Mouse (Mus musculus) lung, embryonic 14.5 days (tissue): ENCODE data around the gene Cfap46. TPM values are rescaled to one million over a fixed set of nuclear protein-coding genes. Genes with fewer than 3 reads are reported as not detected.

ENCODE experiments used
- ATAC-seq: fragments of 200-750 bp; cut with Nextera tagmentation; 2 replicates; pipeline ENCODE4 v1.8.0; 2017; ENCODE audit warnings: mild to moderate bottlenecking, moderate TSS enrichment, moderate library complexity; ENCODE audit not compliant: insufficient read depth
- DNase-seq: peaks from one replicate; pipeline ENCODE4 v3.0.0-alpha.2; 2015
- H3K27ac ChIP-seq: fragments of 300-500 bp; sonication (generic); 2 replicates; pipeline ENCODE4 v1.5.1; 2014; ENCODE audit warnings: low read depth, mild to moderate bottlenecking, moderate library complexity
- H3K27me3 ChIP-seq: fragments of 300-500 bp; sonication (generic); 2 replicates; pipeline ENCODE4 v1.6.1; 2014; ENCODE audit warnings: low read length, control low read depth; ENCODE audit not compliant: insufficient read depth
- H3K36me3 ChIP-seq: fragments of 300-500 bp; sonication (generic); 2 replicates; pipeline ENCODE4 v1.6.1; 2014; ENCODE audit warnings: control low read depth; ENCODE audit not compliant: insufficient read depth
- H3K4me1 ChIP-seq: fragments of 300-500 bp; sonication (generic); 2 replicates; pipeline ENCODE4 v1.6.1; 2014; ENCODE audit warnings: antibody characterized with exemption, control low read depth; ENCODE audit not compliant: insufficient read depth
- H3K4me2 ChIP-seq: fragments of 300-500 bp; sonication (generic); 2 replicates; pipeline ENCODE4 v1.6.1; 2014; ENCODE audit warnings: mild to moderate bottlenecking
- H3K4me3 ChIP-seq: fragments of 300-500 bp; sonication (generic); 2 replicates; pipeline ENCODE4 v1.5.1; 2014; ENCODE audit warnings: low read depth, low read length
- H3K9ac ChIP-seq: fragments of 300-500 bp; sonication (generic); 2 replicates; pipeline ENCODE4 v1.6.1; 2014
- H3K9me3 ChIP-seq: fragments of 300-500 bp; sonication (generic); 2 replicates; pipeline ENCODE4 v1.6.1; 2016; ENCODE audit warnings: low read depth, low read length, control low read depth
- CTCF ChIP-seq: IDR thresholded peaks from 2 replicates; pipeline ENCODE4 v1.5.1; 2016; ENCODE audit warnings: antibody characterized with exemption, low read depth
- WGBS: fragments of 180-500 bp; shearing (Covaris S2); extraction: QIAGEN DNeasy Blood & Tissue Kit; methylation state at CpG from one replicate; pipeline ENCODE4 v1.1.7; 2014; 5-methylcytosine and 5-hydroxymethylcytosine counted together
- polyA plus RNA-seq: library from polyadenylated mRNA; unstranded; fragments of >200 nt; fragmentation: Nextera tagmentation; extraction: Ambion mirVana; gene quantifications from 2 replicates; pipeline ENCODE4 v1.2.1, GENCODE M21; 2014

The Cfap46 gene
- polyA plus RNA-seq, 1 experiment from 2014 or later, result 0.13 TPM

DNA sequence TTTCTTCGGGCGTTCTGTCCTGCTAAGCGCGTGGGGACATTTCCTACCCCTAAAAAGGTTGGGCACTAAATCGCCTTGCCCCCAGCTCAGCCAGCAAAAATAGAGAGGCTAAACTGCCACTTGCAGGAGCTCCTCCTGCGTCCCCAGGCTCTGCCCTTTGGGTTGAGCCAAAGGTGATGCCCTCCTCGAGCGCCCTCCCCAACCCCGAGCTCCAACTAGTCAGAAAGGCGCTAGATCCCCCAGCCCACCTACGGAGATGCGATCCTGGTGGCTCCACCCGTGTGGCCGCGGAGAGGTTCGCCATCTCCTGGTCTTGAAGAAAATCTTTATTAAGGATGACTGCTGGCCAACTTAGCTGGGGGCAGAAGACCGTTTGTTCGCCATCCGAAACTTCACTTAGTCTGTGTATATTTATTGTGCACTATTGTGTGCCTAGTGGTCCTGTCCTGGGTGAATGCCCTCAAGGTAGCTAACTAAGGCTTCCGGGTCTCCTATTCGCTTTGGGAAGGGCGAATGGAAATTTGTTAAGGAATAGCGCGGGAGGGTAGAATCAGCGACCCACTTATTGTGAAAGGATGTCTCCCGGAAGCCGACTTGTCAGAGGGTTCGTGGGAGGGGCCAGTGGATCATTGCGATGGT is 98.3 kb downstream of the Cfap46 start:
- 3% methylated on average over 29 of the region's 29 CpGs for WGBS

GRCm38 (mm10) chr7:139584221-139585175 is 99.1 kb downstream of the Cfap46 start:
- Histone ChIP-seq H3K9ac (no peak overlapping the region), H3K4me3 (peak overlapping the region; percentile 8; the same call in 1 of the 2 replicates), H3K4me2 (no peak overlapping the region), H3K27me3 (peaks cover 96% of the 10 kb centered on the region), H3K9me3 (no peaks in the 10 kb centered on the region), H3K4me1 (peaks cover 6% of the 10 kb centered on the region; the same call in 1 of the 2 replicates), H3K27ac (no peak overlapping the region), H3K36me3 (no peaks in the 10 kb centered on the region; the same call in 1 of the 2 replicates)
- peak; percentile 14 for DNase-seq
- no peak for TF ChIP-seq CTCF
- no peak for ATAC-seq
- 2% methylated on average over 53 of the region's 53 CpGs for WGBS

More for the DNA sequence above, 98.3 kb downstream of the Cfap46 start:
- H3K27me3 ChIP-seq, result peaks cover 87% of the 10 kb centered on the region
- no peaks in the 10 kb centered on the region for H3K9me3 ChIP-seq
- no peak overlapping the region for H3K4me2 ChIP-seq
- no peaks in the 10 kb centered on the region for H3K36me3 ChIP-seq
- no peak overlapping the region for H3K27ac ChIP-seq
- DNase-seq (peak; percentile 6), ATAC-seq (no peak)
- H3K4me3 ChIP-seq, result no peak overlapping the region
- H3K9ac ChIP-seq, result no peak overlapping the region
- peaks cover 6% of the 10 kb centered on the region; the same call in 1 of the 2 replicates for H3K4me1 ChIP-seq
- TF ChIP-seq CTCF, result no peak

DNA sequence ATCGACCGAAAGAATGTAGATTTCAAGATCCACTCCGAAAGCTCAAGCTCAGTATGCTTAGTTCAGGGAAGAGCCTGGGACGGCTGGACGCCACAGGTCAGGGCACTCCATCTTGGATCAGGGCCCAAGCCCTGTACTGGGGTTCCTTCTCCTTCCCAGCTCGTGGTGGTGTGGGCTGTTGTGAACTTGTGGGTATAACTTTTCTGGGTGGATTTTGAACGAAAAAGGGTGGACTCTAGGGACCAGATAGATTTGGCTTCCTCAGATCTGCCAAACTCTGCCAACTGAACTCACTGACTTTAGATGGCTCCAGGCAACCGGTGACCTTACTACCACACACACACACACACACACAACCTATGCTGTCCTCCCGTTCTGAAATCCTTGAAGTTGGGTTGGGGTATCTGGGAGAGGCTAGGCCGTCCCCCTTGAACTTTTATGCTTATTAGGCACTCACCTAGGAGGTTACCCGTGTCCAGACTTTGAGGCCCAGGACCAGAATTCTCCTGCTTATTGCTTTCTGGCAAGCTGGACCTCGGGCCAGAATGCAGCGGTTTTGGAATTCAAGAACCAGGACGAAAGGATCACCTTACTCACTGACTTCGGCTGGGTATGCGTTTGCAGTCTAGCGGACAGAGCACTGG is 100.4 kb downstream of the Cfap46 start:
- no peak overlapping the region for H3K9ac ChIP-seq
- H3K9me3 ChIP-seq, result no peaks in the 10 kb centered on the region
- no peak overlapping the region for H3K4me3 ChIP-seq
- H3K27ac ChIP-seq, result no peak overlapping the region
- no peak overlapping the region for H3K4me2 ChIP-seq
- TF ChIP-seq CTCF, result no peak
- DNase-seq (no peak), ATAC-seq (no peak)
- WGBS, result 18% methylated on average over 17 of the region's 17 CpGs
- H3K27me3 ChIP-seq, result peaks cover 96% of the 10 kb centered on the region
- peaks cover 6% of the 10 kb centered on the region; the same call in 1 of the 2 replicates for H3K4me1 ChIP-seq
- H3K36me3 ChIP-seq, result peaks cover 13% of the 10 kb centered on the region

DNA sequence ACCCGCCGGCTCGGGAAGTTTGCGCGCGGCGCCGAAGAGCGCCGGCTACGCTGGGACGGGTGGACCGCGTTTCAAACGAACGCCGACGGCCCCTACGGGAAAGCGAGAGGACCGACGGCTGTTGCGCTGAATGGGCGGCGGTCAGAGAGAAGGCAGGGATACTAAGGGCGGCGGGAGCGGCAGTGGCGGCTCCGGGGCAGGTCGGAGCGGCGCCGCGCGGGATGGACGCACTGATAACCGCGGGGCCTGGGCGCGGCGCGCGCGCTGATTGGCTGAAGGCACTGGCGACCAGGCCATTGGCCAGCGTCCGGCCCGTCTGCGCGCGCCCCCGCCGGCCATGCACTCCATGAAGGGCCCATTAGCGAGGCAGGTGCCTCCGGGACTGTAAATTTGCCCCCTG is 101.0 kb downstream of the Cfap46 start, which contains the start of gene Nkx6-2:
TSS of gene Nkx6-2 (minus strand) at position 203 of the 400 bp plus-strand sequence.
- Histone ChIP-seq H3K4me1 (peaks cover 6% of the 10 kb centered on the region; the same call in 1 of the 2 replicates), H3K27ac (no peak within 1 kb of the TSS), H3K9ac (peak within 1 kb of the TSS; percentile 6; the same call in 1 of the 2 replicates), H3K4me2 (peak within 1 kb of the TSS; percentile 61), H3K36me3 (peaks cover 17% of the 10 kb centered on the region), H3K9me3 (no peaks in the 10 kb centered on the region), H3K4me3 (peak within 1 kb of the TSS; percentile 39), H3K27me3 (peaks cover 89% of the 10 kb centered on the region)
- WGBS, result under 1% methylated on average over 56 of the region's 56 CpGs
- DNase-seq (peak; percentile 74), ATAC-seq (peak; percentile 76)
- no peak for TF ChIP-seq CTCF

GRCm38 (mm10) chr7:139581801-139582571 is 101.6 kb downstream of the Cfap46 start:
- peaks cover 22% of the 10 kb centered on the region for H3K36me3 ChIP-seq
- ATAC-seq (no peak; the same call in 1 of the 2 replicates), DNase-seq (peak; percentile 45)
- peaks cover 83% of the 10 kb centered on the region for H3K27me3 ChIP-seq
- no peaks in the 10 kb centered on the region for H3K9me3 ChIP-seq
- peak overlapping the region; percentile 61 for H3K4me2 ChIP-seq
- peak overlapping the region; percentile 39 for H3K4me3 ChIP-seq
- peaks cover 6% of the 10 kb centered on the region; the same call in 1 of the 2 replicates for H3K4me1 ChIP-seq
- H3K9ac ChIP-seq, result peak overlapping the region; percentile 6; the same call in 1 of the 2 replicates
- WGBS, result under 1% methylated on average over 81 of the region's 82 CpGs
- TF ChIP-seq CTCF, result no peak
- no peak overlapping the region for H3K27ac ChIP-seq
